Mouse (Mus musculus) spleen, postnatal 4 days (tissue): Measurements from ENCODE around the gene Smg6.

ENCODE experiments used
- DNase-seq, 2 experiments: peaks; one replicate each; pipeline ENCODE4 v3.0.0; 2022; ENCODE audit warnings: low spot score in 2 of 2

Smg6 gene

DNA sequence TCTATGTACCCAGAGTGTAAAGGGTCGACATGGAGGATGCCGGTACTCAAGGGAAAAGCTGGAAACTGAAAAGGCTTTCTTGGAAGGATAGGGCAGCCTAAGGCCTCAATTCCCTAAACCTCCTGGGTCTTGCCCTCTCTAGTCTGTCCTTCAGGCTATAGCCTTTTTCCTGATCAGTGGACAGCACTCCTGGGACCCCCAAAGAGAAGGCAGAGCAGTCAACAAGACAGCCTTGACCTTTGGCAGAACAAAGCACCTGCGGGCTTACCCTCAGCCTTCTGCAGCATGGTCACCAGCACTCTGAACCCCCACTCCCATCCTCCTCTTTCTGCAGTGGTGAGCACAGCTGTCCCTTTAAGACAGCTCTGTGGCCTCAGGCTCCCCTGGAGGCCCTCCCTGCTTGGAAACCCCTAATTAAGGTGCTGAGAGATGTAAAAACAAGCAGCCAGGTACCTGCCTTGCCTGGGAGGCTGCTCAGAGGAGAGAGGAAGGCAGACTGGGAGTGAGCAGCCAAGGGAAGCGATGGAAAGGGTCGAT, 265.4 kb downstream of the Smg6 start, which contains the start of gene Dph1:
Dph1 (minus strand) TSS at position 337 of the 537 bp plus-strand sequence.
- no peak for DNase-seq

DNA sequence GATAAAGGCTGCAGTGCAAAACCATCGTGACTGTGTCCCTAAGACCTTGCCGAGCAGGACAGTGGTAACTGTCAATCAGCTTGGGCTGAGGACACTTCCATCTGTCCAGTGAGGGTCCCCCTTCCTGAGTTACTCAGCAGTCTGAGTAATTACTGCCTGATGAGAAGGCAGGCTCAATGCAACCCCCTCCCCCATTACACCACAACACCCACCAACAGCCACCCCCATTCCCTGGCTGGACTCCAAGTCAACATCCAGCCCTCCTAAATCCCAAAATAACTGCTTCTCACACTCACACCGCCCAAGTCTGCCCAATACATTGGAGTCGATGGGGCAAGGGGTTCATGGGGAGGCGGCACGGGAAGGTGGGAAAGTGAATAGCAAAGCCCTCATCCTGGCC, 266.2 kb downstream of the Smg6 start:
- DNase-seq = no peak

DNA sequence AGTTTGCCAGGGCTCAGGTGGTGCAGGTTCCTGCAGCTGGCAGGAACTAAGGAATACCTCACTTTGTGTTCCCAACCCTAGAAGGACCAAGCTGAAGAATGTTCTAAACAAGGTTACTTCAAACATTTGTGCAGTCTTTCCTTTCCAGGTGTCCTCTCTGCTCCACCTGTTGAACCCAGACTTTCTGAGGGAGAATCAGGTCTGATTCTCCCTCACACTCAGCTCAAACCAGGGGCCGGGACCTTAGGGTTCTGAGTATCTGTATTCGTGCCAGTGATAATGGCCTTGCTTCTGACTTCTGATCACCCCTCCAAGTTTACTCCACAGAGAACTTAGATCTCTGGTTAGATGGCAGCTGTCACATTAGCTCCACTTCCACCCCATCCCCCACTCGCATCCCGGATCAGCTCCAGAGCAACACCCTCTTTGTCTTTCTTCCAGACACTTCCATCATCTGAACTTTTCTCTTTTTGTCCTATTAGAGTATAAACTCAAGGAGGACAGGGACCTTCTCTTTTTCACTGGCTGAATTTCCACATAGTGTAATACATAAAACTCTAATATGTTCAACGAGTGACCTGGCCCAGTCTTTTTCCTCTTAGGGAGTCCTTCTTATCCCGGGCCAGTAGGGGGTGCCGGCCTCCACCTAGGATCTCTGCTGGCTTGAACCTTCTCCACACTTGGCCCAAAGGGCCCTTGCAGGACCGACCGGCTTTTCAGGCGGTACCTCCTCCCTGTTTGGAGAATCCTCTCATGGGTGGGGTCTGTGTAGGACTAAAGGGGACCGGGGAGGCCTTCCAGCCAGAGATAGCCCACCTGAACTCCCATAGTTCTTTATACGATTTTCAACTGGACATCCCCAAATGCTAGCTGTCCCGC, 267.0 kb downstream of the Smg6 start:
- peak; percentile 72 to 83 for DNase-seq

DNA sequence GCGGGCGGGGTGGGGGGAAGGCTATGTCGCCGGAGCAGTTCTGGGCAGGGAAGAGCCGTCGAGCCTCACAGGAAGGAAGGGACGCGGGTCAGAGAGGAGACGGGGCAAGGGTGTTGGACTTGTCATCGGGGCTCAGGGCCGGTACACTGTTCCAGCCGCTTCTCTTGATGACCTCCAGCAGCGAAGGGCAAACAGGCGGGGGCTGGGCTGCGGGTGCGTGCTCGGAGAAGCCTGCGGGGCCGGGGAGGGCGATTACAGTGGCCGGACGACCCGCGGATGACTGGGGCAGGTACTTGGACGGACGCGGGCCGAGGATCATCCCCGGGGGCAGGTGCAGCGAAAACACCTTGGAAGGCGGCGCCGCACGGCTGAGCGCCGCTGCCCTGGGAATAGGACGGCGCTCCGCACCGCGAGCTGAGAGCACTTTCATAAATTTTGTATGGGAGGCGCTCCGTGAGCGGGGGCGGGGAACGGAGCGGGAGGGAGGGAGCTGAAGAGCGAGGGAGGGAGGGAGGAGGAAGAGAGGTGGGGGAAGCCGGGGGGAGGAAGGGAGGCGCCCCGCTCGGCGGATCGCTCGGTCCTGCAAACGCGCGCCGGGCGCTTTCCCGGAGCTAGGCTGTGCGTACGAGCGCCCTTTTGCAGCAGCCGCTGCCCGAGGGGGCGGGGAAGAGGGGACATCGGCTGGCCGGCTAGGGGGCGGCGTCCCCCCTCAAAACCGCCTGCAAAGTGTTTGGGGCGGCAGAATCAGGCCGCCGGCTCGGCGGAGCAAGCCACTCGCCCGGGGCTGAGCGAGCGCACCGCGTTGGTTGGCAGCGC, 267.8 kb downstream of the Smg6 start, which contains the start of gene Rtn4rl1:
Rtn4rl1 (plus strand) TSS at position 528 of the 816 bp plus-strand sequence.
- peak; percentile 41 to 73 for DNase-seq

DNA sequence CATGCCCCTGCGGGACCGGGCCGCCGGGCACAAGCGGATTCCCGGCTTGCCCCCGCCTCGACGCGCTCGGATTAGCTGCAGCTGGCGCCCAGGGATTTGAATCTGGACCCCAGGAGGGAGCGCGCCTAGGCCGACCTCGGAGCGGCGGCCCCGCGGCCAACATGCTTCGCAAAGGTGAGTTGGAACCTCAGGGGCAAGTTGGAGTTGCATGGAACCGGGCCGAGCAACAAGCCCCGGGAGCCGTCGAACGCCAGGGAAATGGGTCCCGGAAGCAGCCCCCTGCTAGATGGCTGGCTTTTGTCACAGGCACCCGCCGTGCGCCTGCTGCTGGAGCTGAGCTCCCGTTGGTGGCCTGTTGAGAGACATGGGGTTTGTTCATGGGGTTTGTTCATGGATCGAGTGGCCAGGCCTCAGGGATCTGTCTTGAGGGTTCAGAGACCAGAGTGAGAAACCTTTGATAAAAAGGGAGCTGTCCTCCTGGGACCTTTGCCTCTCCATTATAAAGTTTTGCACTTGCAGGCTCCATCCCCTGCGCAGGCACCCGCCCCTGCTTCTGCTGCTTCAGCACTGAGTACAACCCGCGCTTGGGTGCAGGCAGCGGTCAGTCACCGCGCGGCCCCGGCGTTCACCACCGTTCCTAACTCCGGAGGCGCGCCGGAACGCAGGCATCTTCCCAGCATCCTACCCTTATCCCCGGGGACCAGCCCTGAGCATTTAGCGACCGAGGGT, 268.7 kb downstream of the Smg6 start:
- peak in 1 of 2 experiments; percentile 70 for DNase-seq

DNA sequence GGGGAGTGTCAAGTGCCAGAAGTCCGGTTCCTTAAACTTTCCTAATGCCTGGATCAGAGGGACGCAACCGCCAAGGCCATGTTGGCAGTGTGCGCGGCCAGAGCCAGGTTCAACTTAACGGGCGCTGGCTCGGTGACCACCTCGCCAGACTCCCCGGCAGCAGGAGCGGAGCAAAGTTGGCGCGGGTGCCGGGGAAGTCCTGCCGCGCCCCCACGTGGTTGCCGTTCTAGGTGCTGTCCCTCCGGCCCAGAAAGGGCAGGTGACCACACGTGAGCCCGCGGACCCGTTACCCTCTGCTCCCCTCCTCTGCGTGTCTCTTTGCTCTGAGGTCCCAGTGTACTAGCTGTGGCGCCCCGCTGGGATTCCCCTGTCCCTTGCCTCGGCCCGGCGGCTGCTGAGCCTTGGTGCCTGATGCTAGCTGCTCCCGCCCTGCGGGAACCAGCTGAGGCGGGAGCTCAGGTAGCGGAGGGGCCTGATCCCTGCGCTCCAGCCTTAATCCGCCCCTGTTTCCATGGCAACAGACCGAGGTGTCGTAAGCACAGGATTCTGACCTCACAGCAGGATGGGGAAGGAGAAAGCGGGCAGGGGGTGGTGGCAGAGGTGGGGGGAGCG, 269.3 kb downstream of the Smg6 start:
- DNase-seq = peak in 1 of 2 experiments; percentile 72

DNA sequence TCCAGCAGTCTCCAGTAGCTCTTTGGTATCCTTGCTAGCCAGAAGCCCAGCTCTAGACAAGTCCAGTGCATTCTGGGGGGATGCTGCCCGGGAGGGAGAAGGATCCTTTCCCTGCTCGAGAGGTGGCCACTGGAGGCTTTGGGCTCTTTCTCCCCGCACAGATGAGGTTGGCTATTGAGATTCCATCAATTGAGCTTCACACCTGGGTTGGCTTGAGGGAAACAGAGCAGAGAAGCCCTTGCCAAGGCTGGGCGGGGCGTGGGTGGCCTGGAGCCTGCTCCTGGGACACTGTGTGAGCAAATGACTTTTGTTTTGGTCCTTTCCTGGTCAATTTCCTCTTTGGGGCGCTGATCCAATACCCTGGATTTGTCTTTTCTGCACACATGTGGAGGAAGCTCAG, 270.5 kb downstream of the Smg6 start:
- DNase-seq = peak in 1 of 2 experiments; percentile 52

DNA sequence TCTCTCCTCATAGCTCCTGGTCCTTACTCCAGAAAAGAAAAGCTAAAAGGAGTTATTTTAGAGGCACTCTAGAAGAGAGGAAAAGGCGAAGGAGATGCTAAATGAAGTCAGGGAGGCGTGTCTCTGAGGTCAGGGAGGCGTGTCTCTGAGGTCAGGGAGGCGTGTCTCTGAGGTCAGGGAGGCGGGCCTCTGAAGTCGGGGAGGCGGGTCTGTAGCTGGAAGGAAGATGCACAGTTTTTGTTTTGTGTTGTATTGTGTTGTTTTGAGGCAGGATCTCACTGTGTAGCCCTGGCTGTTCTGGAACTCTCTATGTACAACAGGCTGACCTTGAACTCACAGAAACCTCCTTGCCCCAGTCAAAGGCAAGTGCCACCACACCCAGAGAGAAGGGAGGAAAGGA, 272.3 kb downstream of the Smg6 start:
- peak in 1 of 2 experiments; percentile 53 for DNase-seq

DNA sequence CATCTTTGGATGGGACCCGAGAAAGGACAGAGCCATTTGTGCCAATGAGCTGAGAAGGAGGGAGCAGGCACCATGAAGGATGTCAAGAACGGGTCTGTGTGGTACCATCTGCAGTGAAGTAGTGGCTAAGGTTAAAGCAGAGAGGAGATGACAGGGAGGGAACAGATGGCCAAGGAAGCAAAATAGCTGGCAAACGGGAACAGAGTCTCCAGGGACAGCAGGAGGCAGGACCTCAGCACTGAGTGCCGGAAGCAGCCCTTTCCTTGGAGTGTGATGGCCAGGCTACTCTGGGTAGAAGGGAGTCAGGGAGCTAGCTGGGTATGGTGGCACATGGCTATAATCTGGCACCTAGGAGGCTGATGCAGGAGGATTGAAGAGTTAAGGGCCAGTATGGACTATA, 273.2 kb downstream of the Smg6 start:
- DNase-seq = no peak

DNA sequence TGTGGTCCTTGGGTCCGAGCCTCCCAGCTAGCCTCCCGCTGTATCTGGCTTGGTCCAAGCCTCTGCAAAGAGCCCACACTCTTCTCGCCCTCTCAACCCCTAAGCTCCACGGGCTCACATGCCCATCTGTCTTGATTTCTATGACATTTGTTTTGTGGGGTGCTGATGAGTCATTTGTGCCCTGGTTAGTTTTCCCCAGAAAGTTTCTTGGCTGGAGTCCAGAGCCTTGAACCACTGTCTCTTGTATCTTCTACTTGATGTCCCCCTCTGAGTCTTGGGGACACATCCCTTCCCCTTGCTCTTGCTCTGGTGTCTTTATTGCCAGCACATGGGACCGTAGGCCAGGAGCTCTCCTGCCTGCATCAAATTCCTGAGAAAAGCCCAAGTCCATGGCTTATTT, 274.3 kb downstream of the Smg6 start:
- DNase-seq = no peak

DNA sequence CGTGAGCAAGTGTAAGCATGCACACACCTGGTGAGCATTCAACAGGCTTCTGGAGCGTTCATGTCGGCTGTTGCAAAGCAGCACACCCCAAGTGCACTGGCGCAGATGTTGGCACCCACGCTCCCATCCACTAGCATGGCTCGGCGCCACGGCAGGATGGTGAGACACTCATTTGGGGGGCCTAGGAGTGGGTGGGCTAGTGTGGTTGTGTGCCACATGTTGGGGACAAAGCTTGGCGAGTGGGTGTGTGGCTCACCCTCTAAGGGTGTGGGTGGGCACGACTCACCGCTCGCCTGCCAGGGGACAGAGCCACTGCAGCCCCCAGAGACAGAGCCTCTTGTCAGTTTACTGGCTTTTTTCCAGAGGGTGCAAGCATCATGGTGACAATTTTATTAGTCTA, 275.3 kb downstream of the Smg6 start:
- DNase-seq = peak in 1 of 2 experiments; percentile 54

DNA sequence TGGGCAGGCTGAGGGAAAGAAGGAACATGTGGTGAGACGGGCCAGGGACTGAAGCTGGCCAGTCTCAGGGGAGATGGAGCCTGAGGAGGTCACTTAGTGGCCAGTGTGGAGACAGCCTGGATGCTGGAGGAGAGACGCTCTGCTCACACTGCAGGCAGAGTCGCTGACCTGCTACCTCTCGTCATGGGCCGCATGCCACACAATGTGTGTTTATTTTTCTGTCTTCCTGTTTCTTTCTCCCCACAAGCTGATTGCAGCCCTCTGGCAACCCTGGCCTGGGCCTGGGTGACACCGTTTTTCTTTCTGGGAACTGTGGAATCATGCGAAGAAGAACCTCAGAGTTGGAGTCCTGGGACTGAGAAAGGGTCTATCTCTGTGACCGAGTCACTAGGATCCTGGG, 276.1 kb downstream of the Smg6 start:
- DNase-seq = no peak

DNA sequence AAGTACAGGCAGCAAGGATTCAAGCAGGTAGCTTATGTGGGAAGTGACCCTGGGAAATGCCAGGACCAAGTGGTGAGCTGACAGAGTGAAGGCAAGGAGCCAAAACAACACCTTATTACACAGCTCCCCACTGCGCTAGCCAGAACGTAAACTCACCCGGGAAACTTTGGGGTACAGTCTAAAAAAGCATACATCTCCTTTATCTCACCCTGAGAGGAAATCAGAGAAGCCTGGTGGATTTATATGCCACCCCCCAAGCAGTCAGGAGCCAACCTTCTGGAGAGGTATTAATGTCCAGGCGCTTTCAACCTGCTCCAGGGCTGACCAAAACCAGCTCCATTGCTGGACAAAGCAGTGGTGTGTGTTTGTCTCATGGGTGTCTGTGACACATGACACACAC, 278.3 kb downstream of the Smg6 start:
- no peak for DNase-seq

DNA sequence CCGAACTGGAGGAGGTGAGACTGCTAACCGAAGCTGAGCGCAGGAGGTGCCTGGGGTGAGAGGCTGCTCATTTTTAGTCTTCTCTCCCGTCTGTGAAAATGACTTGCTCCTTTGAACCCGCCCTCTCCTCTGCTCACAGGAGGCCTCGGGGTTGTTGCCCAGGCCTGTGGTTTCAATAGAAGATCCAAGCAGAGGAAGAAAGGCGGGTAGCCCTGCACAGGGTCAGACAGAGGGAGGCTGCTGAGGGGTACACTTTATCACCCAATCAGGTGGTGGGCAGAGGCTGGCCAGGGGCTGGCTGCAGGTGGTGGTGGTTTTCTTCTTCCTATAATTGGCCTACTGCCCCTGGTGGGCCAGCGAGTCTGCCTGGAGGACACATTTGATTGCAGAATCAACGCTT, 278.8 kb downstream of the Smg6 start:
- DNase-seq = no peak

DNA sequence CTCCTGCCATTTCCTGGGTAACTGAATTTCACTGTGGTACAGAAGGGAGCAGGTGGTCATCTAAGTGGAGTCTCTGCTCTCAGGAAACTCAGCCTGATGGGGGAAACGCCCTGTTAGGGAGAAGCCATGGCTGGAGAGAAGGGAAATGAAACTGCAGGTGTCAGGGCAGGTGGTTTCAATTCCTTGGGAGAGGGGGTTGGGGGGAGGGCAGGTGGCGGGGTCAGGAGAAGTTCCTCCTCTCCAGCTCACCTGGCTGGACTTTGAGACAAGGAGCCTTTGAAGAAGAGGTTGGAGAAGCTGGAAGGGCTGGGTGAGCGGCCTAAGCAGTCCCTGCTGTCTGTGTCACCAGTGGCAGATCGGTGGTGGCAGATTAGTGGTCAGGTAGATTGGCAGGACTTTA, 280.7 kb downstream of the Smg6 start:
- no peak for DNase-seq

DNA sequence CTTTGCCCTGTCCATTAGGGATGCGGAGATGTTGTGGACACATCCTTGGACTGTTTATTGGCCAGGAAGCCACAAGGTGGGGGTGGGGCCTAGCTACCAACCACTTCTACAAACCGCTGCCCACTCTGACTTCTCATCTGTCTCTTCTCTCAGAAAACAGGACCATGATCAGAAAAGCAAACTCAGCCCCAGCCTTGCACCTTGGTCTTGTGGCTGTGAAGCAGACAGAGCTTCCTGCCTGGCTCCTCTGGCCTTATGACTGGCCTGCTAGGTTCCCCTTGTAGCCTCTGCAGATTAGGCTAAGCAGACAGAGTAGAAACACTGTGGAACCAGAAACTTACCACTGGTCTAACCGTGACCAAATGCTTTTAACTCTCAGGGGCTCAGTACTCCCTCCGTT, 283.7 kb downstream of the Smg6 start:
- no peak for DNase-seq

DNA sequence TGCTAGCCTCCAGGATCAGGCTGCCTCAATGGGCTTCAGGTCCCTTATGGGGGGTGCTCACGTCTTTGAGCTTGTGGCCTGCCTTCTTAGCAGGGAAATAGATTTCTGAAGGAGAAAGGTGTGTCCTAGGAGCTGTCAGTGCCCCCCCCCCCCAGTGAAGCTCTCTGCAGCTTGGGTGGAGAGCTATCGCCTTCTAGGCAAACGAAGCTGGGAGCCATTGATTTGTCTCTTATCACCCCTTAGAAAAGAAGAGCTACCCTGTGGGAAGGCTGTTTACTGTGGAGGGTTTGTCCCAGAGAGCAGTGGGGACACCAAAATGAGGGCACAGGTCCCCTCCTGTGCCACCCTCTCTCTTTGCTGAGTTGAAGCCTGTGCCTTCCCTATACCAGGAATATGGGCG, 284.5 kb downstream of the Smg6 start:
- DNase-seq = no peak

DNA sequence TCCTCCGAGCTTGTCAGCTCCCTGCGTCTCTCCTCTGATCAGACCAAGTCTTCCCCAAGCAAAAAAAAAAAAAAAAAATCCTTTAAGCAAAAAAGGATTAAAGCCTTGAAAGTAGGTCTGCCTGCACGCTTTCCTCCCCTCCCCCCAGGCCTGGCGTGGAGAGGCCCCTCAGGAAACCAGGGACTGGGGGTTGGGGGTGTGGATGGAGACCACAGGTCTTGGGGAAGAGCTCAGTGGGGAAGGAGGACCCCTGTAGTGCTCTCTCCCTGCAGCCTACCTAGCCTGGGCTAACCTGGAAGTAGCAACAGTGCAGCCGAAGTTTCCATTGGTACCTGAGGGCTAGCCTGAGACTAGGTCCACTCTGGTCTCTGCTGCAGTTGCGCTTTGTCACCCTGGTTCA, 285.1 kb downstream of the Smg6 start:
- no peak for DNase-seq

DNA sequence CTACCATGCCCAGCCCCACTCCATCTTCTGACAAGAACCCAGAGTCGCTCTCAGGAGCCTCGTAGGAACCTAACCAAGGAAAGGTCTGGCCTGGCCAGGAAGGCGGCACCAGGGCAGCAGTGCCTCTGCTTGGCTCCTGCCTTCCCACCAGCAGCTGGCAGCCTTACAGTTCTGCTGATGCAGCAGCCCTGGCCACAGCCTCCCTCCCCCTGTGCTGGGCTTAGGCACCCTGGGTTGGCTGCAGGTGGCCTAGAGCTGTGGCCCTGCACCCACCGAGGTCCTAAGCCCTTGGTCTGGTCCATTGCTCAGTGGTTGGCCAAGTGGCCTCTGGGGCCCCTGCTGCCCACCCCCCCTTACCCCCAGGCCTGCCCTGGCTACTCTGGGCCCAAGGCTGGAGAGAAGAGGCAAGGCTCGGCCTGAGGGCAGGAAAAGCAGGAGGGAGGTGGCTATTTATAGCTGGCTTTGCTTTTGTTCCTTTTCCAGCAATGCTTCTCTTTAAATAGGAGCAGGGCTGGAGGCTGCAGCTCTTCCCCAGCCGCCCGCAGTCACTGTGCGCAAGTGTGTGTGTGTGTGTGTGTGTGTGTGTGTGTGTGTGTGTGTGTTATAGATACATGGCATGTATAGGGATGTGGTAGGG, 286.5 kb downstream of the Smg6 start:
- DNase-seq = no peak

DNA sequence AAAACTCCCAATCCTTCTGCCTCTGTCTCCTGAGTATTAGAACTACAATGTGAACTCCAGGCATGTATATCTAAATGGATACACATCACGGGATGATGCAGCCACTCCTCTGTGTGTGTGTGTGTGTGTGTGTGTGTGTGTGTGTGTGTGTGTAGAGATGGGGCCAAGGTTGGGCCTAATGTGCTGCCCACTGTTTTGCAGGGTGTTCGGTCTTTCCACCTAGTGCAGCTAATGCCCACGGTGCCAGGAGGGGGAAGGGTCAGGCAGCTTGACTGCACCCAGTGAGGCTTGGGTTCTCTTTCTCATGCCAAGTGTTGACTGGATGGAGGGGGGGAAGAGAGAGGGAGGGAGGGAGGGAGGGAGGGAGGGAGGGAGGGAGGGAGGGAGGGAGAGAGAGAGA, 287.3 kb downstream of the Smg6 start:
- no peak for DNase-seq
